Mouse (Mus musculus) MEL (cell line): ENCODE data around the gene Clint1.

ENCODE experiments used
- BHLHE40 ChIP-seq: IDR thresholded peaks from 2 replicates; pipeline ENCODE4 v1.6.1; 2012; ENCODE audit warnings: low read depth, mild to moderate bottlenecking, inconsistent platforms, low read length, improper control_type of control experiment, borderline replicate concordance
- CTCF ChIP-seq, 3 experiments: IDR thresholded peaks in 2 of 3; conservative IDR thresholded peaks in 1 of 3; 2 replicates each; pipeline ENCODE4 v1.5.1; 2011 to 2012; ENCODE audit warnings: low read length in 3 of 3, low read depth in 2 of 3, mild to moderate bottlenecking in 2 of 3, improper control_type of control experiment in 1 of 3, inconsistent platforms in 1 of 3, mixed read lengths in 1 of 3, moderate library complexity in 1 of 3; ENCODE audit not compliant: control insufficient read depth in 1 of 3, insufficient read depth in 1 of 3, poor library complexity in 1 of 3, severe bottlenecking in 1 of 3
- EP300 ChIP-seq, 2 experiments: IDR thresholded peaks; 2 replicates each; pipeline ENCODE4 v1.6.1; 2011; ENCODE audit warnings: improper control_type of control experiment in 2 of 2, low read length in 2 of 2, low read depth in 1 of 2, mild to moderate bottlenecking in 1 of 2
- POLR2A ChIP-seq, 2 experiments: IDR thresholded peaks; 2 replicates each; pipeline ENCODE4 v1.6.1; 2011 to 2012; ENCODE audit warnings: low read length in 2 of 2, mild to moderate bottlenecking in 2 of 2, control low read depth in 1 of 2, improper control_type of control experiment in 1 of 2, low read depth in 1 of 2, moderate library complexity in 1 of 2; ENCODE audit not compliant: control insufficient read depth in 1 of 2, insufficient read depth in 1 of 2, poor library complexity in 1 of 2
- POLR2AphosphoS2 ChIP-seq: IDR thresholded peaks from 2 replicates; pipeline ENCODE4 v1.6.1; 2011; ENCODE audit warnings: low read length, improper control_type of control experiment
- TBP ChIP-seq: IDR thresholded peaks from 2 replicates; pipeline ENCODE4 v1.8.0; 2011; ENCODE audit warnings: low read depth, low read length, improper control_type of control experiment
- TCF12 ChIP-seq: IDR thresholded peaks from 2 replicates; pipeline ENCODE4 v1.6.1; 2014; ENCODE audit warnings: low read depth, mild to moderate bottlenecking, inconsistent platforms, low read length, improper control_type of control experiment, moderate library complexity
- USF1 ChIP-seq: IDR thresholded peaks from 2 replicates; pipeline ENCODE4 v1.6.1; 2014; ENCODE audit warnings: low read depth, mild to moderate bottlenecking, inconsistent platforms, low read length, improper control_type of control experiment, moderate library complexity

- TF ChIP-seq CTCF (IDR thresholded peaks at IDR 0.05 in 2 of 3, conservative IDR thresholded peaks at IDR 0.05 in 1 of 3; ENCODE audit: control insufficient read depth in 1 of 3, insufficient read depth in 1 of 3, low read depth in 2 of 3, low read length in 3 of 3, poor library complexity in 1 of 3, severe bottlenecking in 1 of 3) (no peak), POLR2A (IDR thresholded peaks at IDR 0.05; ENCODE audit: control insufficient read depth in 1 of 2, insufficient read depth in 1 of 2, low read depth in 1 of 2, low read length in 2 of 2, poor library complexity in 1 of 2) (no peak), USF1 (no peak), EP300 (IDR thresholded peaks at IDR 0.05; ENCODE audit: low read depth in 1 of 2, low read length in 2 of 2) (no peak), BHLHE40 (no peak), TBP (no peak), POLR2AphosphoS2 (no peak), TCF12 (no peak)
Observed at GRCm38 (mm10) chr11:45830112-45830511, 21.7 kb upstream of the Clint1 start.
